Mouse (Mus musculus) liver, postnatal 0 days (tissue): Measurements from ENCODE around the gene Smtnl1.
A peak's percentile ranks its signal among the peaks of the same experiment; 100 is the strongest.

ENCODE experiments used
- CTCF ChIP-seq: sonication (generic); IDR thresholded peaks from 2 replicates; pipeline ENCODE4 v1.5.1; 2016; ENCODE audit warnings: antibody characterized with exemption, low read depth
- EP300 ChIP-seq: IDR thresholded peaks from 2 replicates; pipeline ENCODE4 v1.6.1; 2016; ENCODE audit warnings: antibody characterized with exemption, low read depth, mild to moderate bottlenecking

GRCm38 (mm10) chr2:84843654-84844053 is 21.2 kb upstream of the Smtnl1 start:
- TF ChIP-seq EP300, result no peak
- TF ChIP-seq CTCF, result peak; percentile 42
